Mouse (Mus musculus) bone marrow macrophage, adult 2 months (primary cell): ENCODE results near the gene Olfr736. TPM values are rescaled to one million over a fixed set of nuclear protein-coding genes. Genes with fewer than 3 reads are reported as not detected.

ENCODE experiments used
- H3K27ac ChIP-seq: 2 replicates; pipeline ENCODE4 v1.5.1; 2012; ENCODE audit warnings: low read depth, low read length; ENCODE audit not compliant: insufficient read depth
- H3K4me1 ChIP-seq: 2 replicates; pipeline ENCODE4 v1.6.1; 2012; ENCODE audit warnings: low read length; ENCODE audit not compliant: control insufficient read depth, insufficient read depth
- H3K4me3 ChIP-seq: 2 replicates; pipeline ENCODE4 v1.5.1; 2012; ENCODE audit warnings: mild to moderate bottlenecking, low read length, moderate library complexity; ENCODE audit not compliant: insufficient read depth
- CTCF ChIP-seq: IDR thresholded peaks from 2 replicates; pipeline ENCODE4 v1.5.1; 2012; ENCODE audit warnings: low read depth, mild to moderate bottlenecking, low read length, moderate library complexity
- POLR2A ChIP-seq: IDR thresholded peaks from 2 replicates; pipeline ENCODE4 v1.6.1; 2012; ENCODE audit warnings: mild to moderate bottlenecking, low read depth, low read length, borderline replicate concordance
- polyA plus RNA-seq: library from polyadenylated mRNA; stranded (reverse); fragments of >200 nt; gene quantifications from 2 replicates; pipeline ENCODE4 v1.2.4, GENCODE M21; 2012; ENCODE audit not compliant: missing spikeins, insufficient read depth, insufficient read length

Gene Olfr736
- polyA plus RNA-seq, result not detected in 2 replicates

- no peak for TF ChIP-seq POLR2A
- no peak for TF ChIP-seq CTCF
- Histone ChIP-seq H3K4me1 (no peaks in the 10 kb centered on the region), H3K27ac (no peak within 1 kb of the TSS), H3K4me3 (no peak within 1 kb of the TSS)
Measured at GRCm38 (mm10) chr14:50380863-50381262, at the start of gene Olfr736. Gene Olfr736, plus strand, starts transcription at chr14:50381163.

GRCm38 (mm10) chr14:50348796-50349195 lies 32.2 kb upstream of the Olfr736 start, which contains the start of gene Olfr735:
Gene Olfr735, minus strand, starts transcription at chr14:50348872.
- H3K4me1 ChIP-seq, result no peaks in the 10 kb centered on the region

GRCm38 (mm10) chr14:50352438-50352837 lies 28.5 kb upstream of the Olfr736 start:
- Histone ChIP-seq H3K4me3 (no peak overlapping the region), H3K27ac (no peak overlapping the region), H3K4me1 (no peaks in the 10 kb centered on the region)
- no peak for TF ChIP-seq POLR2A
- TF ChIP-seq CTCF, result no peak

More at GRCm38 (mm10) chr14:50348796-50349195, 32.2 kb upstream of the Olfr736 start, which contains the start of gene Olfr735:
- TF ChIP-seq CTCF (no peak), POLR2A (no peak)
- Histone ChIP-seq H3K4me3 (no peak within 1 kb of the TSS), H3K27ac (no peak within 1 kb of the TSS)

GRCm38 (mm10) chr14:50356725-50357124 lies 24.2 kb upstream of the Olfr736 start:
- H3K4me3 ChIP-seq, result no peak overlapping the region
- no peak overlapping the region for H3K27ac ChIP-seq
- 0 out of 2 replicates have a peak, but pooled peaks cover 2% of the 10 kb centered on the region for H3K4me1 ChIP-seq
- TF ChIP-seq POLR2A (no peak), CTCF (no peak)

GRCm38 (mm10) chr14:50357593-50357992 lies 23.4 kb upstream of the Olfr736 start, which contains the start of gene Tlr11:
Gene Tlr11, plus strand, starts transcription at chr14:50357914.
- H3K27ac ChIP-seq, result no peak within 1 kb of the TSS
- H3K4me1 ChIP-seq, result 0 out of 2 replicates have a peak, but pooled peaks cover 2% of the 10 kb centered on the region
- H3K4me3 ChIP-seq, result no peak within 1 kb of the TSS
- no peak for TF ChIP-seq POLR2A
- no peak for TF ChIP-seq CTCF

- TF ChIP-seq CTCF (no peak), POLR2A (no peak)
- Histone ChIP-seq H3K27ac (no peak overlapping the region), H3K4me1 (0 out of 2 replicates have a peak, but pooled peaks cover 2% of the 10 kb centered on the region), H3K4me3 (no peak overlapping the region)
Measured at GRCm38 (mm10) chr14:50360480-50360879, 20.5 kb upstream of the Olfr736 start.

- TF ChIP-seq CTCF (no peak), POLR2A (no peak)
- Histone ChIP-seq H3K27ac (no peak overlapping the region), H3K4me1 (no peaks in the 10 kb centered on the region), H3K4me3 (no peak overlapping the region)
Measured at GRCm38 (mm10) chr14:50363561-50363960, 17.4 kb upstream of the Olfr736 start.

GRCm38 (mm10) chr14:50407268-50407667 lies 26.3 kb downstream of the Olfr736 start, which contains the start of gene Olfr738:
Gene Olfr738, plus strand, starts transcription at chr14:50407568.
- Histone ChIP-seq H3K27ac (no peak within 1 kb of the TSS), H3K4me3 (no peak within 1 kb of the TSS), H3K4me1 (no peaks in the 10 kb centered on the region)
- TF ChIP-seq POLR2A, result no peak
- no peak for TF ChIP-seq CTCF

GRCm38 (mm10) chr14:50418326-50418725 lies 37.4 kb downstream of the Olfr736 start, which contains the start of gene Olfr739:
Gene Olfr739, plus strand, starts transcription at chr14:50418626.
- Histone ChIP-seq H3K27ac (no peak within 1 kb of the TSS), H3K4me3 (no peak within 1 kb of the TSS), H3K4me1 (no peaks in the 10 kb centered on the region)
- TF ChIP-seq POLR2A (no peak), CTCF (no peak)

Other genes with a start within 250 kb of the Olfr736 start
- gene Olfr728, start 238.5 kb upstream of the Olfr736 start, polyA plus RNA-seq, result 0.67 TPM in 1 of 2 replicates, not detected in the other
- not detected in 2 replicates for gene Olfr729, start 228.3 kb upstream of the Olfr736 start, polyA plus RNA-seq
- not detected in 2 replicates for gene Olfr730, start 193.0 kb upstream of the Olfr736 start, polyA plus RNA-seq
- not detected in 2 replicates for gene Olfr731, start 139.3 kb upstream of the Olfr736 start, polyA plus RNA-seq
- not detected in 2 replicates for gene Olfr732, start 97.0 kb upstream of the Olfr736 start, polyA plus RNA-seq
- not detected in 2 replicates for gene Olfr733, start 79.6 kb upstream of the Olfr736 start, polyA plus RNA-seq
- gene Olfr734, start 54.4 kb upstream of the Olfr736 start, polyA plus RNA-seq, result not detected in 2 replicates
- not detected in 2 replicates for gene Olfr735, start 32.3 kb upstream of the Olfr736 start, polyA plus RNA-seq
- gene Tlr11, start 23.2 kb upstream of the Olfr736 start, polyA plus RNA-seq, result 0.27 TPM in 1 of 2 replicates, not detected in the other
- not detected in 2 replicates for gene Olfr738, start 26.4 kb downstream of the Olfr736 start, polyA plus RNA-seq
- gene Olfr739, start 37.5 kb downstream of the Olfr736 start, polyA plus RNA-seq, result not detected in 2 replicates
- gene Olfr740, start 64.4 kb downstream of the Olfr736 start, polyA plus RNA-seq, result not detected in 2 replicates
- not detected in 2 replicates for gene Olfr741, start 91.6 kb downstream of the Olfr736 start, polyA plus RNA-seq
- gene Olfr742, start 122.4 kb downstream of the Olfr736 start, polyA plus RNA-seq, result not detected in 2 replicates
- not detected in 2 replicates for gene Olfr743, start 140.7 kb downstream of the Olfr736 start, polyA plus RNA-seq
- gene Olfr744, start 233.7 kb downstream of the Olfr736 start, polyA plus RNA-seq, result not detected in 2 replicates